Mouse (Mus musculus) intestine, postnatal 0 days (tissue): ENCODE measurements around the gene Gm27235. TPM values are rescaled to one million over a fixed set of nuclear protein-coding genes. Genes with fewer than 3 reads are reported as not detected.
"Not testable (repeated sequence)": the region's sequence is repeated elsewhere in the genome, so short reads cannot be mapped to it uniquely, and the experiment has no call there.

Experiments
- ATAC-seq: fragments of 200-750 bp; cut with Nextera tagmentation; 2 replicates; pipeline ENCODE4 v1.8.0; 2017; ENCODE audit warnings: mild to moderate bottlenecking, moderate TSS enrichment, moderate library complexity
- H3K27ac ChIP-seq: fragments of 300-500 bp; sonication (generic); 2 replicates; pipeline ENCODE4 v1.5.1; 2014; ENCODE audit warnings: mild to moderate bottlenecking, low read depth, low read length, moderate library complexity
- H3K27me3 ChIP-seq: fragments of 300-500 bp; sonication (generic); replicated peaks from 2 replicates; pipeline ENCODE4 v1.6.1; 2014; ENCODE audit warnings: low read length, mixed read lengths; ENCODE audit not compliant: control insufficient read depth, insufficient read depth
- H3K36me3 ChIP-seq: fragments of 300-500 bp; sonication (generic); 2 replicates; pipeline ENCODE4 v1.6.1; 2014; ENCODE audit warnings: mild to moderate bottlenecking, moderate library complexity; ENCODE audit not compliant: control insufficient read depth, insufficient read depth
- H3K4me1 ChIP-seq: fragments of 300-500 bp; sonication (generic); replicated peaks from 2 replicates; pipeline ENCODE4 v1.6.1; 2014; ENCODE audit warnings: antibody characterized with exemption, low read length, mixed read lengths; ENCODE audit not compliant: control insufficient read depth, insufficient read depth
- H3K4me2 ChIP-seq: fragments of 300-500 bp; sonication (generic); replicated peaks from 2 replicates; pipeline ENCODE4 v1.6.1; 2014; ENCODE audit warnings: low read depth, mild to moderate bottlenecking, moderate library complexity
- H3K4me3 ChIP-seq: fragments of 300-500 bp; sonication (generic); 2 replicates; pipeline ENCODE4 v1.5.1; 2014; ENCODE audit warnings: low read depth, low read length
- H3K9ac ChIP-seq: fragments of 300-500 bp; sonication (generic); 2 replicates; pipeline ENCODE4 v1.6.1; 2014; ENCODE audit warnings: mild to moderate bottlenecking, low read depth, low read length
- H3K9me3 ChIP-seq: fragments of 300-500 bp; sonication (generic); 2 replicates; pipeline ENCODE4 v1.6.1; 2016; ENCODE audit warnings: mixed run types; ENCODE audit not compliant: control insufficient read depth
- CTCF ChIP-seq: sonication (generic); IDR thresholded peaks from 2 replicates; pipeline ENCODE4 v1.5.1; 2016; ENCODE audit warnings: low read depth, mild to moderate bottlenecking, control low read depth, antibody characterized with exemption, moderate library complexity
- WGBS: fragments of 180-500 bp; shearing (Covaris S2); extraction: QIAGEN DNeasy Blood & Tissue Kit; methylation state at CpG from one replicate; pipeline ENCODE4 v1.1.7; 2014; 5-methylcytosine and 5-hydroxymethylcytosine counted together
- polyA plus RNA-seq: library from polyadenylated mRNA; unstranded; fragments of >200 nt; fragmentation: Nextera tagmentation; extraction: Ambion mirVana; gene quantifications from 2 replicates; pipeline ENCODE4 v1.2.1, GENCODE M21; 2015

Gene Gm27235
- not detected in 2 replicates for polyA plus RNA-seq

- Histone ChIP-seq H3K27ac (no peak within 1 kb of the TSS), H3K9me3 (no peaks in the 10 kb centered on the region), H3K9ac (no peak within 1 kb of the TSS), H3K4me2 (no peak within 1 kb of the TSS), H3K4me1 (no peaks in the 10 kb centered on the region), H3K36me3 (no peaks in the 10 kb centered on the region), H3K4me3 (no peak within 1 kb of the TSS), H3K27me3 (no peaks in the 10 kb centered on the region)
- WGBS, result 86% methylated on average over 3 of the region's 3 CpGs
- TF ChIP-seq CTCF, result no peak
- ATAC-seq, result no peak
Observed at GRCm38 (mm10) chr9:35790001-35790400, at the start of gene Gm27235, which contains the start of gene D730048I06Rik. Gm27235 (minus strand) TSS chr9:35790101. D730048I06Rik (minus strand) TSS chr9:35790112.

GRCm38 (mm10) chr9:35817881-35818280, 28.0 kb upstream of the Gm27235 start:
- H3K36me3 ChIP-seq, H3K4me1 ChIP-seq, H3K27me3 ChIP-seq, H3K9ac ChIP-seq, H3K27ac ChIP-seq, H3K4me3 ChIP-seq, H3K4me2 ChIP-seq, H3K9me3 ChIP-seq, ATAC-seq: not testable (repeated sequence)
- WGBS, result 92% methylated on average over 15 of the region's 15 CpGs

GRCm38 (mm10) chr9:35798146-35798545, 8.2 kb upstream of the Gm27235 start:
- Histone ChIP-seq H3K4me3 (no peak overlapping the region), H3K27me3 (no peaks in the 10 kb centered on the region), H3K36me3 (no peaks in the 10 kb centered on the region), H3K9ac (no peak overlapping the region), H3K4me2 (no peak overlapping the region), H3K9me3 (no peaks in the 10 kb centered on the region), H3K4me1 (no peaks in the 10 kb centered on the region), H3K27ac (no peak overlapping the region)
- no peak for TF ChIP-seq CTCF
- no peak for ATAC-seq

GRCm38 (mm10) chr9:35778009-35778408, 11.9 kb downstream of the Gm27235 start, which contains the start of gene Gm17727:
Gm17727 (minus strand) TSS chr9:35778109.
- no peaks in the 10 kb centered on the region for H3K27me3 ChIP-seq
- no peak within 1 kb of the TSS for H3K27ac ChIP-seq
- H3K9me3 ChIP-seq, result no peaks in the 10 kb centered on the region
- H3K36me3 ChIP-seq, result no peaks in the 10 kb centered on the region
- no peak for TF ChIP-seq CTCF
- no peak for ATAC-seq
- H3K4me3 ChIP-seq, result no peak within 1 kb of the TSS
- no peak within 1 kb of the TSS for H3K4me2 ChIP-seq
- no peak within 1 kb of the TSS for H3K9ac ChIP-seq
- no peaks in the 10 kb centered on the region for H3K4me1 ChIP-seq
- 59% methylated on average over 3 of the region's 3 CpGs for WGBS

- Histone ChIP-seq H3K4me1 (no peaks in the 10 kb centered on the region), H3K4me2 (no peak overlapping the region), H3K27ac (no peak overlapping the region), H3K4me3 (no peak overlapping the region), H3K27me3 (no peaks in the 10 kb centered on the region), H3K9me3 (no peaks in the 10 kb centered on the region), H3K9ac (no peak overlapping the region), H3K36me3 (no peaks in the 10 kb centered on the region)
- no peak for TF ChIP-seq CTCF
- ATAC-seq, result no peak
Observed at GRCm38 (mm10) chr9:35756843-35757242, 33.1 kb downstream of the Gm27235 start.

- no peak for TF ChIP-seq CTCF
- Histone ChIP-seq H3K4me3 (no peak within 1 kb of the TSS), H3K9ac (no peak within 1 kb of the TSS), H3K36me3 (no peaks in the 10 kb centered on the region), H3K9me3 (no peaks in the 10 kb centered on the region), H3K4me2 (no peak within 1 kb of the TSS), H3K4me1 (no peaks in the 10 kb centered on the region), H3K27me3 (no peaks in the 10 kb centered on the region), H3K27ac (no peak within 1 kb of the TSS)
- no peak for ATAC-seq
Observed at GRCm38 (mm10) chr9:35740749-35741148, 49.2 kb downstream of the Gm27235 start, which contains the start of gene Gm17677. Gm17677 (plus strand) TSS chr9:35741049.

Other genes with a start within 250 kb of the Gm27235 start
- 0.27 and 0.50 TPM in 2 replicates for gene Ddx25, start 231.6 kb downstream of the Gm27235 start, polyA plus RNA-seq
- gene Pus3, start 231.5 kb downstream of the Gm27235 start, polyA plus RNA-seq, result 6.5 and 6.6 TPM in 2 replicates
- 0.27 and 0.31 TPM in 2 replicates for gene Pate2, start 219.8 kb downstream of the Gm27235 start, polyA plus RNA-seq
- gene Hyls1, start 219.7 kb downstream of the Gm27235 start, polyA plus RNA-seq, result 4.2 and 4.9 TPM in 2 replicates
- gene Pate4, start 178.2 kb downstream of the Gm27235 start, polyA plus RNA-seq, result not detected in 2 replicates
- gene Pate3, start 141.9 kb downstream of the Gm27235 start, polyA plus RNA-seq, result not detected in 2 replicates
- gene Pate1, start 102.7 kb downstream of the Gm27235 start, polyA plus RNA-seq, result not detected in 2 replicates
- not detected in 2 replicates for gene Gm17677, start 49.1 kb downstream of the Gm27235 start, polyA plus RNA-seq
- gene Gm17727, start 12.0 kb downstream of the Gm27235 start, polyA plus RNA-seq, result not detected in 2 replicates
- not detected in 2 replicates for gene D730048I06Rik, start within 50 bp of the Gm27235 start, polyA plus RNA-seq
- gene 9230110F15Rik, start 54.0 kb upstream of the Gm27235 start, polyA plus RNA-seq, result not detected in 2 replicates
- gene 9230113P08Rik, start 118.3 kb upstream of the Gm27235 start, polyA plus RNA-seq, result not detected in 2 replicates